Mouse (Mus musculus) lung, postnatal 0 days (tissue): Measurements from ENCODE around the gene Cr2.

Source experiments
- CTCF ChIP-seq: IDR thresholded peaks from 2 replicates; pipeline ENCODE4 v1.5.1; 2016; ENCODE audit warnings: antibody characterized with exemption, mild to moderate bottlenecking
- EP300 ChIP-seq: IDR thresholded peaks from 2 replicates; pipeline ENCODE4 v1.6.1; 2016; ENCODE audit warnings: antibody characterized with exemption, mild to moderate bottlenecking, control low read depth

DNA sequence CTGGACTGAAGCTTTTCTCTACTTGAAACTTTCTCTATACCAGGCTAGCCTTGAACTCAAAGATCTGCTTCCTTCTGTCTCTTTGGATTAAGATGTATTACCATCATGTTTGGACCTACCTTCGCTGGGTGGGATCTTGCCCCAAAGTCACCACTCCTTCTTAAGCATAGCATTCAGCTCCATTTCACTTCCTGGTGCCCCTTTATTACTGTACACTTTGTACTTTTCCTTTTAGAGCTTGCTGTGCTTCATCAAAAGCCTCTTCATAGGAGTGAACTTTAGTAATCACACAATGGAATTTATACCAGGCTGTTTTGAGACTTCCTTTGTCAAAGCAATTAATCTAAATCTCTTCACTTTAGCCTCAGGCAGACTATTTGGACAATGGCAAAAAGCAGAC is 78.5 kb downstream of the Cr2 start:
- TF ChIP-seq CTCF, result no peak
- no peak for TF ChIP-seq EP300
